Mouse (Mus musculus) gastrocnemius, postnatal 36 days (tissue): ENCODE data around the gene Ctc1. TPM values are rescaled to one million over a fixed set of nuclear protein-coding genes. Genes with fewer than 3 reads are reported as not detected.
A peak's percentile ranks its signal among the peaks of the same experiment; 100 is the strongest.
"Not testable (repeated sequence)": the region's sequence is repeated elsewhere in the genome, so short reads cannot be mapped to it uniquely, and the experiment has no call there.

Experiments used
- DNase-seq, 2 experiments: peaks; one replicate each; pipeline ENCODE4 v3.0.0; 2022
- intact Hi-C: fragments of 180-260 bp; cut with DNase I; formaldehyde crosslinking; loops from one replicate; pipeline ENCODE4 v1.15.1; 2025
- total RNA-seq, 2 experiments: library from RNA; stranded (reverse); gene quantifications; 2 replicates each; pipeline ENCODE4 v1.2.3; 2021

Ctc1 gene
- total RNA-seq, 2 experiments from 2014 or later, result 9.6 to 10.9 TPM

DNA sequence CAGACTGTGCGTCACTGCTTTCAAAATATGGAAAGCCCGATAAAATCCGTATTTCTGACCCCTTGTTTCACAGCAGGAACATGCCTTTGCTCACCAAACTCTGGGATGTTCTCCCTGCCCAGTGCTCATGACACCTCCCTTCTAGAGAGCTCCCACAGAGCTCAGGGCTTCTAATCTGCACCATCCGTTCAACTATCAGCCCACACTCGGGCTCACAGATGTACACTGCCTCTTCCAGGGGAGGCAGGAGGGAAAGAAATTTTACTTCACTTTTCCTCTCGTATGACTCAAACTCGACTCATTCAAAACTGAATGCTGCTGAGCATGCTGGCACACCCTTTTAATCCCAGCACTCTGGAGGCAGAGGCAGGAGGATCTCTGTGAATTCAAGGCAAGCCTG, 10.5 kb upstream of the Ctc1 start:
- intact Hi-C loops, result no loop called here
- no peak for DNase-seq

DNA sequence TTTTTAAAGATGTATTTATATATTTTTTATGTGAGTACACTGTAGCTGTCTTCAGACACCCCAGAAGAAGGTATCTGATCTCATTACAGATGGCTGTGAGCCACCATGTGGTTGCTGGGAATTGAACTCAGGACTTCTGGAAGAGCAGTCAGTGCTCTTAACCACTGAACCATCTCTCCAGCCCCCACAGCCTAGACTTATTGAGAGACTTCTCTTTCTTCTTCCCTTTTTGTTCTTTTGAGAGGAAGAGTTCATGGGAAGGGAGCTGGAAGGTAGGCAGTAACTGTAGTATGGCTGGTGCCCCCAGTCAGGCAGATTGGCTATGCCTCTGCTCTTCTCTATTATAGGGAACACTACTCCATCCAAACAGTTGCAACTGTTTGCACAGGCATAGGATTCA, 9.1 kb upstream of the Ctc1 start:
- DNase-seq, intact Hi-C loops: not testable (repeated sequence)

DNA sequence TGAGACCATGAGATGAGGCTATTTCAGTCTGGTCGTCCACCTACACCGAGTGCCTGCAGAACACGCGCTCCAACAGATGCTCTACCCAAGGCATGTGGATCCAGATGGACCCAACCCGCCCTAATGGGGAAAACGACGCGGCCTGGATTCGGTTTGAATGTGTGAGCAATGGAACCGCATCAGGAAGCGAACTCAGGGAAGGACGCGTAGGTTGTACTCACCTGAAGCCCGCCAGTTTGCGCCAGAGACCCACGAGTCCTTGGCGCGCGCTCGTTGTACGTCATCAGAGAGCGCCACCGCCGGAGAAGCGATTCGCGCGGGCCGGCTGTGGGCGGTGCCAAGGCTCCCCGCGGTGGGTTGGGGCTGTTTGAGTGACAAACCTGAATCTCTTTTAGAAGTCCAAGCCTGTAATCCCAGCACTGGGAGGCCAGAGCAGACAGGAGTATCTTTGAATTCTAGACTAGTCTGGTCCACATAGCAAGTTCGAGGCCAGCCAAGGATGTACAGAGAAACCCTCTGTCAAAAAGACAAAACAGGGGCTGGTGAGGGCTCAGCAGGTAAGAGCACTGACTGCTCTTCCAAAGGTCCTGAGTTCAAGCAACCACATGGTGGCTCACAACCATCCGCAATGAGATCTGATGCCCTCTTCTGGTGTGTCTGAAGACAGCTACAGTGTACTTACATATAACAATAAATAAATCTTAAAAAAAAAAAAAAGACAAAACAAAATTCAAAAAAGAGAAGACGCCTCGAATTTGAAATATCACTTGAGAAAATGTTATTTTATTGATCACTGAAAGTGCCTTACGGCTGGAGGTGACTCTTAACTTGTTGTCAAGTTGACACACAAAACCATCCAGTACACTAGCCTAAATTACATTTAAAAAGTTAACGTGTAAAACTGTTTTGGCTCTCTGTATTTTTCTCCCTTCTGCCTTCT, 7.3 kb upstream of the Ctc1 start, which contains the start of gene Pfas:
Pfas (minus strand) TSS at position 279 of the 940 bp plus-strand sequence.
- DNase-seq, result peak; percentile 75 to 76
- intact Hi-C loops, result no loop called here

DNA sequence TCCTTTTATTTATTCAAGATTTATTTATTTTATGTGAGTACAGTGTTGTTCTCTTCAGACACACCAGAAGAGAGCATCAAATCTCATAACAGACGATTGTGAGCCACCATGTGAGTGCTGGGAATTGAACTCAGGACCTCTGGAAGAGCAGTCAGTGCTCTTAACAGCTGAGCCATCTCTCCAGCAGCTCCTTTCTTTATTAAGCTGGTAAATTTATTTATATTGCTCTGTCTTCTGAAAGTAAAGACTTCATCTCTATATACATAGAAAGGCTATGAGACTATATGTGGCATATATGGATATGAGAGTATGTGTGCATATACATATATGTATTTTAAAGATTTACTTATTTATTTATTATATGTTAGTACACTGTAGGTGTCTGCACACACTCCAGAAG, 6.2 kb upstream of the Ctc1 start:
- DNase-seq, result no peak
- intact Hi-C loops, result no loop called here

DNA sequence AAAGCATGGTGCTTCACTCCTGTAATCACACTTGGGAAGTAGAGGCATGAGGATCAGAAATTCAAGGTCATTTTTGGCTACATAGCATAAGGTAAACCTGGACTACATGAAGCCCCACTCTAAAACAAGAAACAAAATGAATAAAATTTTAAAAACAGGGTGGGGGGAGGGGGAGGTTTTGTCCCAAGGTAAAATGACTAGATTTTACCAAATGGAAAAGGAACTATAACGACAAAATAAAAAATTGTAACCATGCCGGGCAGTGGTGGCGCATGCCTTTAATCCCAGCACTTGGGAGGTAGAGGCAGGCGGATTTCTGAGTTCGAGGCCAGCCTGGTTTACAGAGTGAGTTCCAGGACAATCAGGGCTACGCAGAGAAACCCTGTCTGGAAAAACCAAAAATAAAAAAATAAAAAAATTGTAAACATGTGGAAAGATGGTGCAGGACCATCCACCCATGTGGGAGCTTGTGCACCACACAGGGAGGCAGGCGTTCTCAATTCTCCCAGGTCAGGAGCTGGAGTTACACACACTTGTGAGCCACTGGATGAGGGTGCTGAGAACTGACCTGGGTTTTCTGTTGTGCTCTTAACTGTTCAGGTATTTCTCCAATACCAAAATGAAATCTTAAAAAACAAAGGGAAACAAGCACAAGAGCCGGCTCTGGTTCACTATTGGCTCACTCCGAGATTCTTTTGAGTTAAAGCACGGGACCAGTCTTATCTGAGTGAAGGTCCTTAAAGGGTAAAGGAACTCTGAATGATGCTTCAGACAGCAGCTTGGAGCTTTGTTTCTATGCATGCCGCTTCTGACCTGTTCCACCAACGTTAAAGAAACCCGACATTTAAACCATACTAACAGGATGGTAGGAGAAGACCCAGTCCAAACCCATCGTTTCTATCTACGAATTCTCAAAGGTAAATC, 5.0 kb upstream of the Ctc1 start:
- no peak for DNase-seq
- intact Hi-C loops, result no loop called here

DNA sequence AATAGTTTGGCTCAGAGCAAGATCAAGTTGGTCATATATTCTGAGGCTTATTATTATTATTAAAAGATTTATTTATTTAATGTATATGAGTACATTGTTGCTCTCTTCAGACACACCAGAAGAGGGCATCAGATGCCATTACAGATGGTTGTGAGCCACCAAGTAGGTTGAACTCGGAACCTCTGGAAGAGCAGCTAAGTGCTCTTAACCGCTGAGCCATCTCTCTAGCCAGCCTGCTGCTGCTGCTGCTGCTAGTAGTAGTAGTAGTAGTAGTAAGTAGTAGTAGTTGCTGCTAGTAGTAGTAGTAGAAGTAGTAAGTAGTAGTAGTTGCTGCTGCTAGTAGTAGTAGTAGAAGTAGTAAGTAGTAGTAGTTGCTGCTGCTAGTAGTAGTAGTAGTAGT, 4.3 kb upstream of the Ctc1 start:
- intact Hi-C loops, DNase-seq: not testable (repeated sequence)

DNA sequence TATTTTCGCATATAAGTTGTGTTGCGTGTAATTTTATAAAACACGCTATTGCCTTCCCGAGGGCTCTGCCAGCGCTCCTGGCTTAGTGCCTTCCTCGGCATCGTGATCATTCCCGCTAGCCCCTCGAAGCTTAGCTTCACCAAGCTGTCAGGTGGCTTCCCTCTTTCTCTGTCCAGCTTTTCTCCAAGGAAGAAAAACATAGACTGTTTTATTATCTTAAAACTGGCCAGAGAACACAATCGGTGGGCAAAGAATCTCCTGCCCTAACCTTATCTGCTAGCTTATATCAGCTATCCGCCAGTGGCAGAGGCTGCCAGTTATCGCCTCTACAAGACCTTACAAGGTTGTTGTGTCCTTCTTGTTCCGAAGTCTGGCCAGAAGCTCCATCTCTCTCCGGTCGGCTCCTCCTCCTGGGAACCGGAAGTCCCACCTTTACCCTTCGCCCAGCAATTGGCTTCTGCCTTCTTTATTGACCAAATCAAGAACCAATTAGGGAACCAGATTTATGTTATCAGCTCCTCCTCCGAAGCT, 3.6 kb upstream of the Ctc1 start:
- DNase-seq, result peak; percentile 73 to 86
- intact Hi-C loops, result no loop called here

DNA sequence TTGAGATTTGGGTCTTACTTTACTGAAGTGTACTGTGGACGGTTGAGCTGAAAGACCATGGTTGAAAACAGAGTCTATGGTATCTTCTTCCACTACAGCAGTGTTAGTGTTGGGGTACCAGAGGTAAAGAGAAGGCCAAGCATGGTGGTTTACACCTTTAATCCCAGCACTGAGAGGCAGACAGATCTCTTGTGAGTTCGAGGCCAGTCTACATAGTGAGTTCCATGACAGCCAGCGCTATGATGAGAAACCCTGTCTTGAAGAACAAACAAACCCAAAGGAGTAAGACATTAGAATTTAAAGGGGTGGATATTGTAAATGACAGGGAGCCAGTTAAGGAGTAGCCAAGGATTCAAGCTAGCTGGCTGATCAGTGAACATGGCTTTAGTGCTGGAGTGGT, 1.0 kb downstream of the Ctc1 start:
- intact Hi-C loops, result loop anchor here (2.0 kb wide), 1 partner anchor 16 kb away; no protein-coding TSS in a partner anchor
- DNase-seq, result no peak

DNA sequence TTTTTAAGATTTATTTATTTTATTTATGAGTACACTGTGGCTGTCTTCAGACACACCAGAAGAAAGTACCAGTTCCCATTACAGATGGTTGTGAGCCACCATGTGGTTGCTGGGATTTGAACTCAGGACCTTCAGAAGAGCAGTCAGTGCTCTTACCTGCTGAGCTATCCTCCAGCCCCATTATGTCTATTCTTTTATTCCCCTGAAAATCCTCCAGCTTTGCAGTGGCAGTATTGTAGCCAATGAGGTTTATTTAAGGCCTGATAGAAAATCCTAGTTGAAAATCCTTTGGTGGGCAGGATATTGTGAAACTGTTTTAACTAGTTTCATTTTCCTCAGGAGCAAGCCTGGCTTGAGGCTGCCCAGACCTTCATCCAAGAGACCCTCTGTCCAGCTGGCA, 5.0 kb downstream of the Ctc1 start:
- intact Hi-C loops, result no loop called here

DNA sequence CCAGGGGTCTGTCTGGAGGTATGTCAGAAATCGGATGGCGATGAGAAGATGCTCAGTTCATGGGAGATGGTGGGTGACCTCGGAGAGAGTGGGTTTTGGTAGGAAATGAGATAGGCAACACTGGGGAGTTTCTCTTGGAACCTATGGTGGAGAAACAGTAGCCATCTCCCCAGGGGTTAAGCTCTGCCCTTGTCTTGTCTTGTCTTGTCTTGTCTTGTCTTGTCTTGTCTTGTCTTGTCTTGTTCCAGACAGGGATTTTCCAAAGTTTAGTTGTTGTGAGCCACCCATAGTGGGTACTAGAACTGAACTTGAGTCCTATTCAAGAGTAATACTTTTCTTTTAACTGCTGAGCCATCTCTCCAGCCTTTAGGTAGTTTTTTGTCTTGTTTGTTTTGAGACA, 10.9 kb downstream of the Ctc1 start:
- intact Hi-C loops, result no loop called here
- DNase-seq, result no peak

More for the DNA sequence above, 5.0 kb downstream of the Ctc1 start:
- DNase-seq, result no peak

DNA sequence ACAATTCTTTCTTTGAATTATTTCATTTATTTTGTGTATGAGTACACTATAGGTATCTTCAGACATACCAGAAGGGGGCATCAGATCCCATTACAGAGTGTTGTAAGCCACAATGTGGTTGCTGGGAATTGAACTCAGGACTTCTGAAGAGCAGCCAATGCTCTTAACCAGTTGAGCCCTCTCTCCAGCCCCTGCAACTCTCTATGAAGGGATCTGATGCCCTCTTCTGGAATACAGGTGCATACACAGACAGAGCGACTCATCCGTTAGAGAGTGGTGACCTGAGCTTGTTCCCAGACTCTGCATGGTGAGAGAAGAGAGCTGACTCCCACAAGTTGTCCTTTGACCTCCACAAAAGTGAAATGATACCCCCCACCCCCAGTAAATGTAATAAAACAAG, 13.1 kb downstream of the Ctc1 start:
- no peak for DNase-seq
- intact Hi-C loops, result no loop called here

DNA sequence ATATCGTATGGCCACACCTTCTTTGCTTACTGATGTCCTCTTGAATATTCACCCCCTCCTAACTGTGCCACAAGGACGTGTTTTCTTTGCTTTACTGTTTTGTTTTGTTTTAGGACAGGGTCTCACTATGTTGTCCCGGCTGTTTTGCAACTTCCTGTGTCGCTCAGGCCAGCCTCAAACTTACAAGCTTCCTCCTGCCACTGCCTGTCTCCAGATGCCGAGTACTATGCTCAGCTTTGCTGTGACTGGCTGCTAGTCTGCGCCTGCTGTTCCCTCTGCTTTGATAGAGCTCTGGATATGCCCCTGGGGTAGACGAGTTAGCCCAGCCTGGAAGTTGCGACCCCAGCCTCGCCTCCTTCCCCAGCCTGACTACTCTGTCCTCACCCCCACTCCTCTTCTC, 17.8 kb downstream of the Ctc1 start:
- DNase-seq, result no peak
- intact Hi-C loops, result loop anchor here (2.0 to 5.0 kb wide), 2 partner anchors 17 to 51 kb away; no protein-coding TSS in a partner anchor

DNA sequence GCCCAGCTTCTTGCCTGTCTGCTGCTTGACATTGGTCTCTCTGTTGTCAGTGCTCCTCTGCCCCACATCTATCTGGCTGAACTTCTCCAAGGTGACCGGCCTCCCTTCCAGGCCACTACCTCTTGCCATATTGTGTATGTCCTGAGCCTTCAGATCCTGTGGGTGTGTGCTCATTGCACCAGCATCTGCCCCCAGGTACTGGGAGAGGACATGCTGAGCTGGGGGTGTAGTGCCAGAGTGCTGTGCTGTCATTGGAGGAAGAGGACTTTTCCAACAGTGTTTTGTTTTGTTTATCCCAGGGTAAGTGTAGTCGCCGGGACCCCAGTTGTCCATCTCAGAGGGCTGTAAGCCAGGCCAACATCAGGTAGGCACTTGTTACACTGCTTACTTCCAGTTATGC, 18.9 kb downstream of the Ctc1 start:
- DNase-seq, result no peak
- intact Hi-C loops, result loop anchor here (5.0 kb wide), 1 partner anchor 52 kb away; no protein-coding TSS in a partner anchor

DNA sequence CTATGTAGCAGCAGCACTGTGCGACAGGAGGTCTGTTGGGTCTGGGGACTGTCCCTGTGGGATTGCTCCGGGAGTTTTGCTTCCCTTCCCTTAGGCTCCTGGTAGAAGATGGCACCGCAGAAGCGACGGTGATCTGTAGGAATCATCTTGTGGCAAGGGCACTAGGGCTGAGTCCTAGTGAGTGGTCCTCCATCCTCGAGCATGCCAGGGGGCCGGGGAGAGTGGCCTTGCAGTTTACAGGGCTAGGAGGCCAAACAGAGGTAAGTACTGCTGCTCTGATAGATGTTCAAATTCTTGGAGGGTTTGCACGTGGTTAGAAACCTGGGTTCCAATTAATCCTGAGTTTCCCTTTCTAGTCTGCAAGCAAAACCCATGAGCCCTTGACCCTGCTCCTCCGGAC, 19.7 kb downstream of the Ctc1 start:
- intact Hi-C loops, result no loop called here

DNA sequence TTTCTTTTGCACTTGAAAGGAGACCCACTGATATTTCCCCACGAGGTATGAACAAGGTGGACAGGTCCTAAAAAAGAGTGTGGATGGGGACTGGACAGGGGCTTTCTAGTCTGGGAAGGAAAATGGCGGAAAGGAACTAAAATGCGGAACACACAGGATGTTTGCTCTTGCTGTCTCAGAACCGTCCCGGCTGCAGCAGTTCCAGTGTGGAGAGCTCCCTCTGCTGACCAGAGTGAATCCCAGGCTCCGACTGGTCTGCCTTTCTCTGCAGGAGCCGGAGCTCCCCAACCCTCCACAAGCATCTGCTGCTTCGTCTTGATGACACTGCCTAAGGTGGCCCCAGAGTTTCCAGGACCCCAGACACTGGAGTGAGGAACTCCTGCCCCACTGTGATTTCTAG, 20.1 kb downstream of the Ctc1 start:
- DNase-seq, result peak; percentile 70 to 80
- intact Hi-C loops, result loop anchor here (2.0 kb wide), 1 partner anchor 131 kb away; no protein-coding TSS in a partner anchor

More for the DNA sequence above, 19.7 kb downstream of the Ctc1 start:
- no peak for DNase-seq

DNA sequence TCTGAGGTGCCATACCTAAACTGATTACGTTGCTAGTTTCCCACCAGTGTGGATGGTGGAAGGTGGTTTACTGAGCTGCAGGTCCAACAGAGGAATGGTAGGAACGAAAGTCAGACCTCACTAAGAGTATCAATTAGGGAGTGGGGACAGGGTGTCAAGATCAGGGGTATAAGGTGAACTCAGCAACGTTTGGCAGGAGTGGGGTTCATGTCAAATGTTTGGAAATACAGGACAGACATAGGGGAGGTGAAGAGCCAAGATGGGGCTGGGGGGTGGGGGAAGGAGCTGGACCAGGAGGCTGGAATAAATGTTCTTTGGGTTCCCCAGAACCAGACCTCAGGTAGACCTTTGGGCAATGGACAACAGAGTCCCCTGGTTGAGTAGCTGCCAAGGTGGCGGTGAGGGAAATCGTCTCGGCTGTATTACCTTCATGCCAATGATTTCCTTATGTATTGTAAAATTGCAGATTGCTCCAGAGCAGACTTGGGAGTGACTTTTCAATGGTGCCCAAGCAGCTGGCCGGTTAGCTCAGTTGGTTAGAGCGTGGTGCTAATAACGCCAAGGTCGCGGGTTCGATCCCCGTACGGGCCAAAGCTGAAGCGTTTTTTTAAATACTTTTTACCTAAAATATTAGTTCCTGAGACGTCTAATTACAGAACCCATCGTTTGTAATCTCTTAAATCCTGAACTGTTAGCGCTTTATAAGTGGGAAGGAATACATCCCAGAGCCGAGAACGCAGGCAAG, 20.9 kb downstream of the Ctc1 start:
- DNase-seq, result peak; percentile 76 to 85
- intact Hi-C loops, result loop anchor here (2.0 kb wide), 1 partner anchor 132 kb away; no protein-coding TSS in a partner anchor

DNA sequence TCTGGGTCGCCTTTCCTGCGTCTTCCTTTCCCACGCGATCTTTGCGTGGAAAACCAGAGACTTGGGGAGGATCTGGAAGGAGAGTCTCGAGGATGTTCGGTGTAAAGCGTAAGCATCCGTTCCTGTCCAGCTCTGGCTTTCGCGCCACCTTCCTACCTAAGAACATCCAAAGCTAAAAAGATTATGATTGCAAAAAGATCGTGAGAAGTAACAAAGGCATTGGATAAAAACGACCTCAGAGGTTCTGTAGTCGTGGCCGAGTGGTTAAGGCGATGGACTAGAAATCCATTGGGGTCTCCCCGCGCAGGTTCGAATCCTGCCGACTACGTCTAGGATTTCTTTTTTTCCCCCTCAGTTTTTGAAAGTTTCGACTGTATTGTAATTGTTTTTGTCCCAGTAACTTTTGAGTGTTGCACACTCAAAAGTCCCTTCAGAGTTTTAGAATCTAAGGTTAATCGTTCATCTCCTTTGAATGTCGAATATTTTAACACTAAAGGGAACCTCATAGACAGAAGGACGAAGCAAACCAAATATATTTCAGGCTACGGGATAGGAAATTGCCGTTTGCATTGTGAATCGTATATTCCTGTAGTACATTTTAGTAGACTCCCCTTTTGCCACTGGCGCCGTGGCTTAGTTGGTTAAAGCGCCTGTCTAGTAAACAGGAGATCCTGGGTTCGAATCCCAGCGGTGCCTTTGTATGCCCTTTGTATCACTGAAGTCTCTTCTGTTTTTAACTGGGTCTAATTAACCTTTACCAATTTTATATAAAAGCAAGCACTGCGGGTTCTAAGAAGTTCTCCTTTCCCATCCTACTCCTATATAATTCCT, 21.7 kb downstream of the Ctc1 start:
- intact Hi-C loops, result loop anchor here (2.0 kb wide), 1 partner anchor 133 kb away; no protein-coding TSS in a partner anchor
- DNase-seq, result peak; percentile 66 to 72

DNA sequence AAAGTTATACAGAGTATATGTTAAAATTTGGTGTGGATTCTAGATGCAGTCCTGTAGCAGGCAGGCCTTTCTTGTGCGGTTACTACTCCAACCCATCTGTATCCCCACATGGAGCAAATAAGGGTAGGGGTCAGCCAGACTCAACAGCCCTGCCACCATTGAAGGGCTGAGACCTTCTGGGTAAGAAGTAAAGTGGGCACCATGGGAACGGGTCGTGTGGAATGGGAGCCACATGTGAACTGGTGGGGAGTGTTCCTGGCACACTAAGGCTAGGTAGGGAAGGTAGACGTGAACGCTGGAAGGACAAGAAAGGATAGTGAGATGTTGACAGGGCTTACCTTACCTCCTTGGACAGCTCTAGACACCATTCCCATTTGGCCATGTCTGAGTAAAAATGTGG, 22.5 kb downstream of the Ctc1 start:
- intact Hi-C loops, result no loop called here
- no peak for DNase-seq
